Mouse (Mus musculus) heart, adult 2 months (tissue): ENCODE data around the gene Gm20388.

Experiments
- CTCF ChIP-seq: fragments of 200-600 bp; IDR thresholded peaks from 2 replicates; pipeline ENCODE4 v1.8.1; 2022; ENCODE audit warnings: antibody characterized with exemption, mild to moderate bottlenecking, moderate library complexity
- EP300 ChIP-seq: fragments of 200-500 bp; IDR thresholded peaks from 2 replicates; pipeline ENCODE4 v1.6.1; 2011; ENCODE audit warnings: low read depth, low read length, control low read depth; ENCODE audit not compliant: insufficient read depth
- POLR2A ChIP-seq: fragments of 200-500 bp; IDR thresholded peaks from 2 replicates; pipeline ENCODE4 v1.6.1; 2011; ENCODE audit warnings: mild to moderate bottlenecking, low read depth, low read length, control low read depth; ENCODE audit not compliant: insufficient read depth

- no peak for TF ChIP-seq CTCF
- no peak for TF ChIP-seq POLR2A
- TF ChIP-seq EP300, result no peak
These were observed 1206.0 kb downstream of the Gm20388 start for GRCm38 (mm10) chr8:121116591-121117185.
